Mouse (Mus musculus) liver, adult 2 months (tissue): ENCODE measurements at regions not wholly inside any gene's neighbourhood (a gene's known extent, or its start where the extent isn't known, plus 50 kb on each side); places are given as distances from the start of the nearest gene placed in this dataset.

ENCODE experiments used
- DNase-seq: peaks from one replicate; pipeline ENCODE4 v3.0.0-alpha.2; 2011; ENCODE audit warnings: low read depth, low spot score; ENCODE audit errors: extremely low read depth
- H3K27ac ChIP-seq: fragments of 200-500 bp; replicated peaks from 2 replicates; pipeline ENCODE4 v1.5.1; 2012; ENCODE audit warnings: low read depth, mild to moderate bottlenecking, control low read depth, inconsistent platforms, low read length; ENCODE audit not compliant: insufficient read depth
- H3K27me3 ChIP-seq: fragments of 200-500 bp; 2 replicates; pipeline ENCODE4 v1.6.1; 2012; ENCODE audit warnings: mild to moderate bottlenecking, moderate library complexity, low read length, inconsistent platforms; ENCODE audit not compliant: control insufficient read depth, insufficient read depth
- H3K36me3 ChIP-seq: fragments of 200-500 bp; 2 replicates; pipeline ENCODE4 v1.6.1; 2012; ENCODE audit warnings: low read length, inconsistent platforms; ENCODE audit not compliant: control insufficient read depth, insufficient read depth
- H3K4me1 ChIP-seq: fragments of 200-500 bp; 2 replicates; pipeline ENCODE4 v1.6.1; 2011; ENCODE audit warnings: low read length; ENCODE audit not compliant: control insufficient read depth, insufficient read depth
- H3K4me3 ChIP-seq: fragments of 200-500 bp; 2 replicates; pipeline ENCODE4 v1.5.1; 2011; ENCODE audit warnings: low read depth, mild to moderate bottlenecking, control low read depth, low read length, moderate library complexity; ENCODE audit not compliant: insufficient read depth
- H3K79me2 ChIP-seq: fragments of 200-500 bp; 2 replicates; pipeline ENCODE4 v1.6.1; 2012; ENCODE audit warnings: inconsistent platforms, mild to moderate bottlenecking, low read length, moderate library complexity; ENCODE audit not compliant: control insufficient read depth, insufficient read depth
- H3K9ac ChIP-seq: fragments of 200-500 bp; 2 replicates; pipeline ENCODE4 v1.6.1; 2012; ENCODE audit warnings: low read depth, mild to moderate bottlenecking, control low read depth, inconsistent platforms, low read length
- CTCF ChIP-seq: fragments of 200-500 bp; IDR thresholded peaks from 2 replicates; pipeline ENCODE4 v1.5.1; 2011; ENCODE audit warnings: low read depth, low read length, control low read depth
- POLR2A ChIP-seq: fragments of 200-500 bp; IDR thresholded peaks from 2 replicates; pipeline ENCODE4 v1.6.1; 2011; ENCODE audit warnings: low read length, control low read depth; ENCODE audit not compliant: insufficient read depth; ENCODE audit errors: extremely low read depth
- WGBS: fragments of 180-500 bp; shearing (Covaris S2); methylation state at CpG from one replicate; pipeline ENCODE4 v1.1.7; 2018; 5-methylcytosine and 5-hydroxymethylcytosine counted together

GRCm38 (mm10) chr3:34521357-34522053, 128.7 kb upstream of the Sox2 start:
- 69% methylated on average over 14 of the region's 14 CpGs for WGBS
- no peaks in the 10 kb centered on the region for H3K27me3 ChIP-seq
- no peak overlapping the region for H3K4me3 ChIP-seq
- TF ChIP-seq CTCF (no peak), POLR2A (no peak)
- H3K4me1 ChIP-seq = no peaks in the 10 kb centered on the region
- no peak overlapping the region for H3K9ac ChIP-seq
- H3K27ac ChIP-seq = no peak overlapping the region
- DNase-seq = no peak
- no peaks in the 10 kb centered on the region for H3K36me3 ChIP-seq
- no peaks in the 10 kb centered on the region for H3K79me2 ChIP-seq

- no peaks in the 10 kb centered on the region for H3K36me3 ChIP-seq
- no peak overlapping the region for H3K27ac ChIP-seq
- TF ChIP-seq CTCF (no peak), POLR2A (no peak)
- H3K9ac ChIP-seq = no peak overlapping the region
- DNase-seq = no peak
- no peaks in the 10 kb centered on the region for H3K4me1 ChIP-seq
- no peaks in the 10 kb centered on the region for H3K27me3 ChIP-seq
- H3K4me3 ChIP-seq = no peak overlapping the region
- no peaks in the 10 kb centered on the region for H3K79me2 ChIP-seq
- 84% methylated on average over 13 of the region's 13 CpGs for WGBS
Measured at GRCm38 (mm10) chr3:34512503-34513145, 137.6 kb upstream of the Sox2 start.

GRCm38 (mm10) chr3:34510723-34511122, 139.5 kb upstream of the Sox2 start:
- Histone ChIP-seq H3K4me3 (no peak overlapping the region), H3K9ac (no peak overlapping the region), H3K79me2 (no peaks in the 10 kb centered on the region), H3K4me1 (no peaks in the 10 kb centered on the region), H3K27ac (no peak overlapping the region), H3K36me3 (no peaks in the 10 kb centered on the region), H3K27me3 (no peaks in the 10 kb centered on the region)
- WGBS = 88% methylated on average over 4 of the region's 4 CpGs
- no peak for DNase-seq
- TF ChIP-seq CTCF = no peak

GRCm38 (mm10) chr3:34509160-34509559, 141.0 kb upstream of the Sox2 start:
- peak; percentile 26 for DNase-seq
- H3K79me2 ChIP-seq = no peaks in the 10 kb centered on the region
- no peaks in the 10 kb centered on the region for H3K36me3 ChIP-seq
- no peak overlapping the region for H3K4me3 ChIP-seq
- H3K27me3 ChIP-seq = no peaks in the 10 kb centered on the region
- TF ChIP-seq CTCF = no peak
- no peak for TF ChIP-seq POLR2A
- H3K27ac ChIP-seq = no peak overlapping the region
- H3K4me1 ChIP-seq = no peaks in the 10 kb centered on the region
- no peak overlapping the region for H3K9ac ChIP-seq
- 51% methylated on average over 5 of the region's 5 CpGs for WGBS

- Histone ChIP-seq H3K27me3 (no peaks in the 10 kb centered on the region), H3K79me2 (no peaks in the 10 kb centered on the region), H3K4me1 (no peaks in the 10 kb centered on the region), H3K27ac (no peak overlapping the region), H3K4me3 (no peak overlapping the region), H3K9ac (no peak overlapping the region), H3K36me3 (no peaks in the 10 kb centered on the region)
- TF ChIP-seq CTCF (no peak), POLR2A (no peak)
- WGBS = 69% methylated on average over 3 of the region's 3 CpGs
- DNase-seq = no peak
Measured at GRCm38 (mm10) chr3:34504573-34504894, 145.7 kb upstream of the Sox2 start.

GRCm38 (mm10) chr3:34503874-34504572, 146.2 kb upstream of the Sox2 start:
- no peaks in the 10 kb centered on the region for H3K4me1 ChIP-seq
- 76% methylated on average over 13 of the region's 13 CpGs for WGBS
- no peak for DNase-seq

More at GRCm38 (mm10) chr3:34503874-34504572, 146.2 kb upstream of the Sox2 start:
- Histone ChIP-seq H3K9ac (no peak overlapping the region), H3K27ac (no peak overlapping the region), H3K36me3 (no peaks in the 10 kb centered on the region), H3K4me3 (no peak overlapping the region), H3K27me3 (no peaks in the 10 kb centered on the region), H3K79me2 (no peaks in the 10 kb centered on the region)
- TF ChIP-seq CTCF = no peak
- TF ChIP-seq POLR2A = no peak
